Mouse (Mus musculus): ENCODE results near the gene Chd1. TPM values are rescaled to one million over a fixed set of nuclear protein-coding genes. Genes with fewer than 3 reads are reported as not detected.
A peak's percentile ranks its signal among the peaks of the same experiment; 100 is the strongest.

The Chd1 gene
- 32.2 and 34.0 TPM in 2 replicates for polyA plus RNA-seq (2014; fragmentation: Nextera tagmentation; extraction: Ambion mirVana)

DNA sequence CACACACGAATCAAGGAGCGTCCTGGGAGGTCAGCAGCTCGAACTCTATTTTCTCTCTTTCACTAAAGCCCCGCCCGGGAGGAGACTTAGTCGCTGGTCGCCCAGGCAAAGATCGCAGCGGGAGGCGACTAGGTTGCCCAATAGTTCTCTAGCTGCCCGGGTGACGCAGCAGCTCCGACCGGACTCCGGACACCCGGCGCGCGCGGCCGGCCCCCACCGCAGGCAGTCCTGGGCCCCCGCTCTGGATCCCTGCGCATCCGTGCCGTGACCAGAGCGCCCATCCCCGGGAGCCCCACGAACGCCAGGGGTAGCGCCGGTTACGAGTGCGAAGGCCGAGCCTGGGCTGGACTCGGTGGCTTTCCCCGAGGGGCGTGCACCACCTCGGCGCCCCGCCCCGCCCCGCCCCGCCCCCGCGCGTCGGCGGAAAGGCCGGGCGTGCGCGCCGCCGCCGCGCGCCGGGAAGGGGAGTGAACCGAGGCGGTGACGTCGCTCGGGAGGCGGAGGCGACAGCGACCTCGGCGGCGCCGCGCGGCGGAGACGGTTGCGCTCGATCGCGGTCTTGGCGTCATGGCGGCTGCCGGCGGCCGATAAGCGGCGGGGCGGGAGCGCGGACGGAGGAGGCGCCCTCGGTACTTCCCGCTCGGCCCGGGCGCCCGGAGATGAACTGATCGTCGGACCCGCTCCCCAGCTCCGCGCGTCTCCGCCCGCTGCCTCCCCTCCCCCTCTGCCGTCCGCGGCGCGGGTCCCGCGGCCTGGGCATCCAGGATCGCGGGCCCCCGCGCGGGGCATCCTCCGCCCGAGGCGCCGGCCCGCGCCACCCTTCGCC, at the start of gene Chd1:
Gene Chd1, plus strand, starts transcription at position 493 of the 826 bp plus-strand sequence.
- H3K9ac ChIP-seq (ENCODE audit: low read length), result peak within 1 kb of the TSS; percentile 89
- DNase-seq (ENCODE audit: low spot score), result peak; percentile 94
- H3K4me3 ChIP-seq (ENCODE audit: low read depth, low read length), result peak within 1 kb of the TSS; percentile 62
- peak; percentile 95 for ATAC-seq (replicated peaks; ENCODE audit: low FRiP score, low TSS enrichment, low read depth)
- H3K27ac ChIP-seq (ENCODE audit: low read depth), result peak within 1 kb of the TSS; percentile 89
- under 1% methylated on average over 84 of the region's 124 CpGs for WGBS
- H3K36me3 ChIP-seq (ENCODE audit: control insufficient read depth, insufficient read depth, low read length), result peaks cover 20% of the 10 kb centered on the region
- peaks cover 14% of the 10 kb centered on the region for H3K4me1 ChIP-seq (replicated peaks; ENCODE audit: control insufficient read depth, insufficient read depth, low read length)
- peak within 1 kb of the TSS; percentile 70 for H3K4me2 ChIP-seq (ENCODE audit: low read length)
- H3K27me3 ChIP-seq (replicated peaks; ENCODE audit: control insufficient read depth, insufficient read depth, low read length), result no peaks in the 10 kb centered on the region
- H3K9me3 ChIP-seq (ENCODE audit: control insufficient read depth, low read length), result no peaks in the 10 kb centered on the region

- no peak overlapping the region for H3K27ac ChIP-seq (ENCODE audit: low read depth)
Observed at GRCm38 (mm10) chr17:15656881-15657607, 47.7 kb upstream of the Chd1 start.

DNA sequence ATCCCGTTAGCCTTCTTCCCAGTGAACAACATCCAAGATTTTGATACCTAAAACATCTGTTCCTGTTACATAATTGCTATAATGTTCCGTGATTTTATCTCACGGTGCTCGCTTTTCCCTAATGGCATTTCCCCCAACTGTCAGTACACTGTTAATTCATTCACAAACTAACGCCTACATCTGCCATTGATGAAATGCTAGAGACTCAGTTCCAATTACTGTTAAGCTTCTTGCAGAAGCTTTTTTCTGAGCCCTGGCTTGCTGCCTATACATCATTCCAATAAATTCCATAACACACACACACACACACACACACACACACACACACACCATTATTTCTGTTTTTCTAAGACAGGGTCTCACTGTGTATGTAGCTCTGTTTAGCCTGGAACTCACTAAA, 31.9 kb upstream of the Chd1 start:
- Histone ChIP-seq H3K4me1 (replicated peaks; ENCODE audit: control insufficient read depth, insufficient read depth, low read length) (no peaks in the 10 kb centered on the region), H3K9me3 (ENCODE audit: control insufficient read depth, low read length) (no peaks in the 10 kb centered on the region), H3K9ac (ENCODE audit: low read length) (no peak overlapping the region), H3K36me3 (ENCODE audit: control insufficient read depth, insufficient read depth, low read length) (no peaks in the 10 kb centered on the region), H3K27me3 (replicated peaks; ENCODE audit: control insufficient read depth, insufficient read depth, low read length) (no peaks in the 10 kb centered on the region), H3K4me3 (ENCODE audit: low read depth, low read length) (no peak overlapping the region), H3K4me2 (ENCODE audit: low read length) (no peak overlapping the region), H3K27ac (ENCODE audit: low read depth) (no peak overlapping the region)
- 68% methylated on average over 5 of the region's 5 CpGs for WGBS
- DNase-seq (ENCODE audit: low spot score) (no peak), ATAC-seq (replicated peaks; ENCODE audit: low FRiP score, low TSS enrichment, low read depth) (no peak)

More at GRCm38 (mm10) chr17:15656881-15657607, 47.7 kb upstream of the Chd1 start:
- H3K4me2 ChIP-seq (ENCODE audit: low read length), result peak overlapping the region; percentile 24; the same call in 1 of the 2 replicates
- no peak overlapping the region for H3K4me3 ChIP-seq (ENCODE audit: low read depth, low read length)
- no peaks in the 10 kb centered on the region for H3K36me3 ChIP-seq (ENCODE audit: control insufficient read depth, insufficient read depth, low read length)
- 19% methylated on average over 6 of the region's 6 CpGs for WGBS
- H3K9me3 ChIP-seq (ENCODE audit: control insufficient read depth, low read length), result no peaks in the 10 kb centered on the region
- H3K9ac ChIP-seq (ENCODE audit: low read length), result no peak overlapping the region
- peaks cover 9% of the 10 kb centered on the region; the same call in 1 of the 2 replicates for H3K4me1 ChIP-seq (replicated peaks; ENCODE audit: control insufficient read depth, insufficient read depth, low read length)
- DNase-seq (ENCODE audit: low spot score), result peak; percentile 68
- no peaks in the 10 kb centered on the region for H3K27me3 ChIP-seq (replicated peaks; ENCODE audit: control insufficient read depth, insufficient read depth, low read length)
- peak; percentile 85 for ATAC-seq (replicated peaks; ENCODE audit: low FRiP score, low TSS enrichment, low read depth)

- H3K4me1 ChIP-seq (replicated peaks; ENCODE audit: control insufficient read depth, insufficient read depth, low read length), result no peaks in the 10 kb centered on the region
- H3K9ac ChIP-seq (ENCODE audit: low read length), result no peak overlapping the region
- H3K36me3 ChIP-seq (ENCODE audit: control insufficient read depth, insufficient read depth, low read length), result no peaks in the 10 kb centered on the region
- no peak for ATAC-seq (replicated peaks; ENCODE audit: low FRiP score, low TSS enrichment, low read depth)
- WGBS, result 19% methylated on average over 6 of the region's 6 CpGs
- no peak overlapping the region for H3K4me2 ChIP-seq (ENCODE audit: low read length)
- H3K9me3 ChIP-seq (ENCODE audit: control insufficient read depth, low read length), result no peaks in the 10 kb centered on the region
- DNase-seq (ENCODE audit: low spot score), result no peak
- no peak overlapping the region for H3K27ac ChIP-seq (ENCODE audit: low read depth)
- no peak overlapping the region for H3K4me3 ChIP-seq (ENCODE audit: low read depth, low read length)
- H3K27me3 ChIP-seq (replicated peaks; ENCODE audit: control insufficient read depth, insufficient read depth, low read length), result no peaks in the 10 kb centered on the region
Observed at GRCm38 (mm10) chr17:15677970-15678645, 26.7 kb upstream of the Chd1 start.

GRCm38 (mm10) chr17:15679966-15680630, 24.7 kb upstream of the Chd1 start:
- H3K36me3 ChIP-seq (ENCODE audit: control insufficient read depth, insufficient read depth, low read length), result no peaks in the 10 kb centered on the region
- ATAC-seq (replicated peaks; ENCODE audit: low FRiP score, low TSS enrichment, low read depth) (no peak), DNase-seq (ENCODE audit: low spot score) (no peak)
- no peaks in the 10 kb centered on the region for H3K9me3 ChIP-seq (ENCODE audit: control insufficient read depth, low read length)
- WGBS, result 88% methylated on average over 9 of the region's 9 CpGs
- H3K4me2 ChIP-seq (ENCODE audit: low read length), result no peak overlapping the region
- H3K27ac ChIP-seq (ENCODE audit: low read depth), result no peak overlapping the region
- no peaks in the 10 kb centered on the region for H3K27me3 ChIP-seq (replicated peaks; ENCODE audit: control insufficient read depth, insufficient read depth, low read length)
- no peaks in the 10 kb centered on the region for H3K4me1 ChIP-seq (replicated peaks; ENCODE audit: control insufficient read depth, insufficient read depth, low read length)
- no peak overlapping the region for H3K4me3 ChIP-seq (ENCODE audit: low read depth, low read length)
- no peak overlapping the region for H3K9ac ChIP-seq (ENCODE audit: low read length)

DNA sequence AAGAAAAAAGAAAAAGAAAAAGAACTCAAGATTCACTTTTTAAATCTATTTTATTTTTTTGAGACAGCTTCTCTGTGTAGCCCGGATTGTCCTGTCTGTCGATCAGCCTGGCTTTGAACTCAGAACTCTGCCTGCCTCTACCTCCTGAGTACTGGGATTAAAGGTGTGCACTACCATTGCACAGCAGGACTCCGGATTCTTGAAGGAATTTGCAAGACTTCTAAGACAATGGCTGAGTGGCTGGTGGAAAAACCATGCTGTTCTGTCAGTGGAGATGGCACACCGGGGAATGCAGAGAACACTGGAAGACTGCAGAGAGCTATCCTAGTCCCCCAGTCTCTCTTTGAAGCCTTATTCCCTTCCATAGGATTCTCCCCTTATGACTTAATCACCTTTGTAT, 24.1 kb upstream of the Chd1 start:
- no peak for ATAC-seq (replicated peaks; ENCODE audit: low FRiP score, low TSS enrichment, low read depth)
- no peaks in the 10 kb centered on the region for H3K36me3 ChIP-seq (ENCODE audit: control insufficient read depth, insufficient read depth, low read length)
- 90% methylated on average over 4 of the region's 4 CpGs for WGBS

GRCm38 (mm10) chr17:15686396-15686795, 18.4 kb upstream of the Chd1 start:
- DNase-seq (ENCODE audit: low spot score), result no peak
- Histone ChIP-seq H3K4me1 (replicated peaks; ENCODE audit: control insufficient read depth, insufficient read depth, low read length) (no peaks in the 10 kb centered on the region), H3K4me3 (ENCODE audit: low read depth, low read length) (no peak overlapping the region), H3K27ac (ENCODE audit: low read depth) (no peak overlapping the region), H3K9me3 (ENCODE audit: control insufficient read depth, low read length) (no peaks in the 10 kb centered on the region), H3K4me2 (ENCODE audit: low read length) (no peak overlapping the region), H3K9ac (ENCODE audit: low read length) (no peak overlapping the region), H3K27me3 (replicated peaks; ENCODE audit: control insufficient read depth, insufficient read depth, low read length) (no peaks in the 10 kb centered on the region), H3K36me3 (ENCODE audit: control insufficient read depth, insufficient read depth, low read length) (no peaks in the 10 kb centered on the region)
- 86% methylated on average over 5 of the region's 5 CpGs for WGBS
- ATAC-seq (replicated peaks; ENCODE audit: low FRiP score, low TSS enrichment, low read depth), result no peak

More for the DNA sequence above, 24.1 kb upstream of the Chd1 start:
- H3K9ac ChIP-seq (ENCODE audit: low read length), result no peak overlapping the region
- H3K4me3 ChIP-seq (ENCODE audit: low read depth, low read length), result no peak overlapping the region
- DNase-seq (ENCODE audit: low spot score), result no peak
- no peaks in the 10 kb centered on the region for H3K27me3 ChIP-seq (replicated peaks; ENCODE audit: control insufficient read depth, insufficient read depth, low read length)
- no peaks in the 10 kb centered on the region for H3K4me1 ChIP-seq (replicated peaks; ENCODE audit: control insufficient read depth, insufficient read depth, low read length)
- H3K4me2 ChIP-seq (ENCODE audit: low read length), result no peak overlapping the region
- no peaks in the 10 kb centered on the region for H3K9me3 ChIP-seq (ENCODE audit: control insufficient read depth, low read length)
- no peak overlapping the region for H3K27ac ChIP-seq (ENCODE audit: low read depth)

- Histone ChIP-seq H3K4me1 (replicated peaks; ENCODE audit: control insufficient read depth, insufficient read depth, low read length) (no peaks in the 10 kb centered on the region), H3K27ac (ENCODE audit: low read depth) (no peak overlapping the region), H3K9ac (ENCODE audit: low read length) (no peak overlapping the region), H3K4me2 (ENCODE audit: low read length) (no peak overlapping the region), H3K27me3 (replicated peaks; ENCODE audit: control insufficient read depth, insufficient read depth, low read length) (no peaks in the 10 kb centered on the region), H3K36me3 (ENCODE audit: control insufficient read depth, insufficient read depth, low read length) (no peaks in the 10 kb centered on the region), H3K4me3 (ENCODE audit: low read depth, low read length) (no peak overlapping the region), H3K9me3 (ENCODE audit: control insufficient read depth, low read length) (no peaks in the 10 kb centered on the region)
- ATAC-seq (replicated peaks; ENCODE audit: low FRiP score, low TSS enrichment, low read depth) (no peak), DNase-seq (ENCODE audit: low spot score) (no peak)
- WGBS, result 48% methylated on average over 1 of the region's 1 CpGs
Observed at GRCm38 (mm10) chr17:15690304-15690703, 14.5 kb upstream of the Chd1 start.

All from intestine, embryonic 14.5 days (tissue).